Mouse (Mus musculus): Measurements from ENCODE around the gene Mical1.

DNA sequence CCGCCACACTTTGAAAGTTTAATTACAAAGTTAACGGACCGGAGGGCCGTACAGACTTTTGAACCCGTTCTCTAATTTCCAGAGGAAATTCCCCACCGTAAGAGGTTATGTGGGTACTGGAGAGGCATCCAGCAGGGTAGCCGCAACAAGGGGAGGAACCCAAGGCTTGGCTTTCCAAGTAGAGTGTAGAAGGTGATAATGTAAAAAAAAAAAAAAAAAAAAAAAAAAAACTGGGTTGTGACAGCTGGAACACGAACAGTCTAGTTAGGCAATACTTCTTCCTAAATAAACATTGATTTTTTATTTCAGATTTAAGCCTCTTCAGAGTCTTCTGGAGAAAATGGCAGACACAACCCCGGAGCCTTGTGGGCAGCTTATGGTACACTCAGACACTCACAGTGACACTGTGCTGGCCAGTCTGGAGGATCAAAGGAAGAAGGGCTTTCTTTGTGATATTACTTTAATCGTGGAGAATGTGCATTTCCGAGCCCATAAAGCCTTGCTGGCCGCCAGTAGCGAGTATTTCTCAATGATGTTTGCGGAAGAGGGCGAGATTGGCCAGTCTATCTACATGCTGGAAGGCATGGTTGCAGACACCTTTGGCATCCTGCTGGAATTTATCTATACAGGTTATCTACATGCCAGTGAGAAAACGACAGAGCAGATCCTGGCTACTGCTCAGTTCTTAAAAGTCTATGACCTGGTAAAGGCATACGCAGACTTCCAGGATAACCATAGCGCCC is 25.2 kb upstream of the Mical1 start:
- TF ChIP-seq CTCF (IDR thresholded peaks at IDR 0.05; ENCODE audit: extremely low read depth, insufficient read depth, insufficient read length, insufficient replicate concordance) = no peak
- no peak for TF ChIP-seq POLR2A (IDR thresholded peaks at IDR 0.05; ENCODE audit: low read depth, low read length)
